Mouse (Mus musculus): ENCODE measurements at regions not wholly inside any gene's neighbourhood (a gene's known extent, or its start where the extent isn't known, plus 50 kb on each side); places are given as distances from the start of the nearest gene placed in this dataset.

DNA sequence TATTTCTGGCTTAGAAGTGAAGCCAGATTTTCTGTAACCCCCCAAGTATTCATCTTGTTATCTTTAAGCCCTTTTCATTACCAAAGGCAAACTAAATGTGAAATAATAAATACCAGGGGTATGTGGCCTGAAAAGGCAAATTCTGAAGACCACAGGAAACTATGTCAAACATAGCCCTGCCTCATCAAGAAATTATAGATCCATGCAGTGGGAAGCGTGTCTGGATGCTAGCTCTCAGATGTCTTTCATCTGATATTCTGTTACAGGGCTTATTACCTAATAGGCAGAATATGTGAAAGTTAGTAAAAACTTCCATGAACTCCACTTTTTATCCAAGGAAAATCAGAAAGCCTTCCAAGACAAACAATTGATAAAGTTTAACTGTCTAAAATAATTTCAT, 509.9 kb upstream of the Lcorl start:
- TF ChIP-seq POLR2A (IDR thresholded peaks at IDR 0.05; ENCODE audit: low read depth, low read length) (no peak), CTCF (IDR thresholded peaks at IDR 0.05; ENCODE audit: extremely low read depth, insufficient read depth, insufficient read length, insufficient replicate concordance) (no peak)

GRCm38 (mm10) chr5:46363661-46364060, 506.2 kb upstream of the Lcorl start:
- TF ChIP-seq POLR2A (IDR thresholded peaks at IDR 0.05; ENCODE audit: low read depth, low read length): no peak
- no peak for TF ChIP-seq CTCF (IDR thresholded peaks at IDR 0.05; ENCODE audit: extremely low read depth, insufficient read depth, insufficient read length, insufficient replicate concordance)
- Histone ChIP-seq H3K36me3 (ENCODE audit: control insufficient read depth, insufficient read depth, low read length) (no peaks in the 10 kb centered on the region), H3K27me3 (ENCODE audit: control insufficient read depth, insufficient read depth, low read length) (no peaks in the 10 kb centered on the region), H3K4me1 (ENCODE audit: control insufficient read depth, insufficient read depth, insufficient read length) (no peaks in the 10 kb centered on the region), H3K27ac (ENCODE audit: insufficient read depth, low read length) (no peak overlapping the region), H3K4me3 (ENCODE audit: extremely low read depth, insufficient read depth, insufficient read length) (no peak overlapping the region)
- DNase-seq (ENCODE audit: low read depth in 1 of 2, low spot score in 2 of 2): no peak
- 91% methylated on average over 2 of the region's 2 CpGs for WGBS

More for the DNA sequence above, 509.9 kb upstream of the Lcorl start:
- Histone ChIP-seq H3K27ac (ENCODE audit: insufficient read depth, low read length) (no peak overlapping the region), H3K36me3 (ENCODE audit: control insufficient read depth, insufficient read depth, low read length) (no peaks in the 10 kb centered on the region), H3K27me3 (ENCODE audit: control insufficient read depth, insufficient read depth, low read length) (no peaks in the 10 kb centered on the region), H3K4me3 (ENCODE audit: extremely low read depth, insufficient read depth, insufficient read length) (no peak overlapping the region), H3K4me1 (ENCODE audit: control insufficient read depth, insufficient read depth, insufficient read length) (no peaks in the 10 kb centered on the region)
- 90% methylated on average over 1 of the region's 1 CpGs for WGBS
- DNase-seq (ENCODE audit: low read depth in 1 of 2, low spot score in 2 of 2): no peak

DNA sequence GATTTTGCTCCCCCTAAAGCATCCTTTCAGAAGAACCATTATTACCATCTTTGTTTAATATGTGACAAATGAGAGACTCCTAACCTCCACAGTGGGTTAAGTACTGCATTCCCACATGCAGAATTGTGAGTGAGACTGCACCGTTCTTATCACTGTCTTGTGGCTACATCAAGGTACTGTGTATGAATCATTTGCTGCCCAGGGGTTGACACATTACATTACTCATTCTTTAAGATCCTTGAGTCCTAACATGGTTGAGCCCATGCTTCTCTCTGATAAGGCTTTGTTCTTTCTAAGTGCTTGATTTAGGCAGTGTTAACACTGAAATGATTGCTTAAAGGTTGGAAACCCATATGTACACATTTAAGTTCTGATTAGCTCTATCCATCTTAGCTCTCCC, 504.2 kb upstream of the Lcorl start:
- no peak overlapping the region for H3K4me3 ChIP-seq (ENCODE audit: extremely low read depth, insufficient read depth, insufficient read length)
- no peaks in the 10 kb centered on the region for H3K27me3 ChIP-seq (ENCODE audit: control insufficient read depth, insufficient read depth, low read length)
- H3K4me1 ChIP-seq (ENCODE audit: control insufficient read depth, insufficient read depth, insufficient read length): no peaks in the 10 kb centered on the region
- 73% methylated on average over 1 of the region's 1 CpGs for WGBS
- H3K27ac ChIP-seq (ENCODE audit: insufficient read depth, low read length): no peak overlapping the region
- no peak for DNase-seq (ENCODE audit: low read depth in 1 of 2, low spot score in 2 of 2)
- H3K36me3 ChIP-seq (ENCODE audit: control insufficient read depth, insufficient read depth, low read length): no peaks in the 10 kb centered on the region
- no peak for TF ChIP-seq CTCF (IDR thresholded peaks at IDR 0.05; ENCODE audit: extremely low read depth, insufficient read depth, insufficient read length, insufficient replicate concordance)
- TF ChIP-seq POLR2A (IDR thresholded peaks at IDR 0.05; ENCODE audit: low read depth, low read length): no peak

GRCm38 (mm10) chr5:46348448-46348847, 491.0 kb upstream of the Lcorl start:
- TF ChIP-seq CTCF (IDR thresholded peaks at IDR 0.05; ENCODE audit: extremely low read depth, insufficient read depth, insufficient read length, insufficient replicate concordance) (no peak), POLR2A (IDR thresholded peaks at IDR 0.05; ENCODE audit: low read depth, low read length) (no peak)
- WGBS: 89% methylated on average over 5 of the region's 5 CpGs

DNA sequence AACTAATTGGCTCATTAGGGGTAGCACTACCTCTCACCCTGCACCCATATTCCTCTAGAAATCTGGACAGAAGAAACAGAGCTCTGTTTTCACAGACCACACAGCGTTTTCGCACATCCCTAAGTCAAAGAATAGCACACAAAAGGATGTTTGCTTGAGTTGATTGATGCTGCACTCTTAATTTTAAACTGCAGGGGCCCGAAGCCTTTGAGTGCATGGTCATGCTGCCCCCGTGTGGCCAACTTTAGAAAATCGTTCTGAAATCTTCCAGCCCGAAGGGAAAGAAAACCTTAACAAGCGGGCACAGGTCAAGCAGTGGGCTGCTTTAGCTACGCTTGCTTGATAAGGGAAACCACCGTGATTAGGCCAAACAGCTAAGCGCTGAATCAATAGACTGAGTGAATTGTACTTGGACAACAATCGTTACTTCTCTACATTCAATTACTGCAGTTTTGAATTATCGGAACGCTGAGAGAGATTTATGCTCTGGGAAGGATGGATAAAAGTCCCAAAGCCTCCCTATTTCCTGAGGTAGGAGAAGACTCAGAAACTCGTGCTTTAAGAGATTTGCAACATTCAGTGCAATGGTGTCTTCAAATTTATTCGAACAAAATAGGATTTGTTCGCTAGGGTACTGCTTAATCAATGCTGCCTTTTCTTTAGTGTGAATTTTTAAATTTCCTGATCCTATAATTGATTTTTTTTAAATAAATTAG, 490.1 kb upstream of the Lcorl start:
- 27% methylated on average over 16 of the region's 16 CpGs for WGBS

More at GRCm38 (mm10) chr5:46348448-46348847, 491.0 kb upstream of the Lcorl start:
- H3K4me3 ChIP-seq (ENCODE audit: extremely low read depth, insufficient read depth, insufficient read length): no peak overlapping the region
- no peak overlapping the region for H3K27ac ChIP-seq (ENCODE audit: insufficient read depth, low read length)
- H3K27me3 ChIP-seq (ENCODE audit: control insufficient read depth, insufficient read depth, low read length): no peaks in the 10 kb centered on the region
- H3K36me3 ChIP-seq (ENCODE audit: control insufficient read depth, insufficient read depth, low read length): no peaks in the 10 kb centered on the region
- no peaks in the 10 kb centered on the region for H3K4me1 ChIP-seq (ENCODE audit: control insufficient read depth, insufficient read depth, insufficient read length)
- DNase-seq (ENCODE audit: low read depth in 1 of 2, low spot score in 2 of 2): no peak

DNA sequence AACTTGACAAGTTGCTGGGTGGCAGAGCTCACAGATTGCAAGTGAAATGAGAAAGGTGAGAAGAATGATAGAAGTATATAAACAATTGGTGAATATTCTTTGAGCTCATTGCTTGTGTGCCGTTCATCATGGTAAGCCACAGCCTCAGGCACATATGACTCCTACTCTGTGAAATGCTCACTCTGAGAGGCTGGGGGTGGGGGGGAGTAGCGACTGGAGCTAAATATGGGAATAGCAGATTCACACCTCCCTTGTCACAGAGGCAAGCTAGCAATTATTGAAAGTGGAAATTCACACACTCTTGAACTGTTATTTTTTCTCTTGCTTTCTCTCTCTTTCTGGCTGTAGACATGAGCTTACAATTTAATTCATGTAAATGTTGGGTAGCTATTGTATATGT, 481.0 kb upstream of the Lcorl start:
- no peak overlapping the region for H3K4me3 ChIP-seq (ENCODE audit: extremely low read depth, insufficient read depth, insufficient read length)
- H3K36me3 ChIP-seq (ENCODE audit: control insufficient read depth, insufficient read depth, low read length): no peaks in the 10 kb centered on the region
- WGBS: 84% methylated on average over 2 of the region's 2 CpGs
- DNase-seq (ENCODE audit: low read depth in 1 of 2, low spot score in 2 of 2): no peak
- no peaks in the 10 kb centered on the region for H3K27me3 ChIP-seq (ENCODE audit: control insufficient read depth, insufficient read depth, low read length)
- no peak overlapping the region for H3K27ac ChIP-seq (ENCODE audit: insufficient read depth, low read length)
- H3K4me1 ChIP-seq (ENCODE audit: control insufficient read depth, insufficient read depth, insufficient read length): no peaks in the 10 kb centered on the region
- TF ChIP-seq CTCF (IDR thresholded peaks at IDR 0.05; ENCODE audit: extremely low read depth, insufficient read depth, insufficient read length, insufficient replicate concordance): no peak
- no peak for TF ChIP-seq POLR2A (IDR thresholded peaks at IDR 0.05; ENCODE audit: low read depth, low read length)

More for the DNA sequence above, 490.1 kb upstream of the Lcorl start:
- H3K36me3 ChIP-seq (ENCODE audit: control insufficient read depth, insufficient read depth, low read length): no peaks in the 10 kb centered on the region
- DNase-seq (ENCODE audit: low read depth in 1 of 2, low spot score in 2 of 2): peak; percentile 11 to 36
- no peaks in the 10 kb centered on the region for H3K4me1 ChIP-seq (ENCODE audit: control insufficient read depth, insufficient read depth, insufficient read length)
- no peak overlapping the region for H3K4me3 ChIP-seq (ENCODE audit: extremely low read depth, insufficient read depth, insufficient read length)
- peak; percentile 69; the same call in 1 of the 2 replicates for TF ChIP-seq CTCF (IDR thresholded peaks at IDR 0.05; ENCODE audit: extremely low read depth, insufficient read depth, insufficient read length, insufficient replicate concordance)
- TF ChIP-seq POLR2A (IDR thresholded peaks at IDR 0.05; ENCODE audit: low read depth, low read length): no peak
- H3K27ac ChIP-seq (ENCODE audit: insufficient read depth, low read length): no peak overlapping the region
- H3K27me3 ChIP-seq (ENCODE audit: control insufficient read depth, insufficient read depth, low read length): no peaks in the 10 kb centered on the region

GRCm38 (mm10) chr5:46330880-46331279, 473.5 kb upstream of the Lcorl start:
- Histone ChIP-seq H3K4me1 (ENCODE audit: control insufficient read depth, insufficient read depth, insufficient read length) (no peaks in the 10 kb centered on the region), H3K27ac (ENCODE audit: insufficient read depth, low read length) (no peak overlapping the region), H3K4me3 (ENCODE audit: extremely low read depth, insufficient read depth, insufficient read length) (no peak overlapping the region), H3K27me3 (ENCODE audit: control insufficient read depth, insufficient read depth, low read length) (no peaks in the 10 kb centered on the region), H3K36me3 (ENCODE audit: control insufficient read depth, insufficient read depth, low read length) (no peaks in the 10 kb centered on the region)
- DNase-seq (ENCODE audit: low read depth in 1 of 2, low spot score in 2 of 2): no peak
- 64% methylated on average over 1 of the region's 1 CpGs for WGBS
- TF ChIP-seq CTCF (IDR thresholded peaks at IDR 0.05; ENCODE audit: extremely low read depth, insufficient read depth, insufficient read length, insufficient replicate concordance): no peak
- no peak for TF ChIP-seq POLR2A (IDR thresholded peaks at IDR 0.05; ENCODE audit: low read depth, low read length)

Measured in spleen, adult 2 months (tissue).